Mouse (Mus musculus) midbrain, postnatal 0 days (tissue): ENCODE results near the gene Emc9. TPM values are rescaled to one million over a fixed set of nuclear protein-coding genes. Genes with fewer than 3 reads are reported as not detected.

Source experiments
- ATAC-seq: fragments of 200-750 bp; cut with Nextera tagmentation; 2 replicates; pipeline ENCODE4 v1.8.0; 2017; ENCODE audit warnings: moderate number of reproducible peaks, mild to moderate bottlenecking, moderate TSS enrichment, moderate library complexity; ENCODE audit not compliant: low FRiP score
- DNase-seq: peaks from one replicate; pipeline ENCODE4 v3.0.0-alpha.2; 2015; ENCODE audit warnings: low spot score
- H3K27ac ChIP-seq: fragments of 300-500 bp; sonication (generic); 2 replicates; pipeline ENCODE4 v1.5.1; 2014; ENCODE audit warnings: low read depth, mild to moderate bottlenecking, low read length, mixed read lengths
- H3K27me3 ChIP-seq: fragments of 300-500 bp; sonication (generic); 2 replicates; pipeline ENCODE4 v1.6.1; 2014; ENCODE audit warnings: low read length, control low read depth, mixed read lengths; ENCODE audit not compliant: insufficient read depth
- H3K36me3 ChIP-seq: fragments of 300-500 bp; sonication (generic); 2 replicates; pipeline ENCODE4 v1.6.1; 2014; ENCODE audit warnings: low read length, control low read depth, mixed read lengths; ENCODE audit not compliant: insufficient read depth
- H3K4me1 ChIP-seq: fragments of 300-500 bp; sonication (generic); 2 replicates; pipeline ENCODE4 v1.6.1; 2014; ENCODE audit warnings: mild to moderate bottlenecking, control low read depth, antibody characterized with exemption, low read length, mixed read lengths; ENCODE audit not compliant: insufficient read depth
- H3K4me2 ChIP-seq: fragments of 300-500 bp; sonication (generic); 2 replicates; pipeline ENCODE4 v1.6.1; 2014; ENCODE audit warnings: low read depth, mild to moderate bottlenecking, low read length, mixed read lengths; ENCODE audit not compliant: poor library complexity, severe bottlenecking
- H3K4me3 ChIP-seq: fragments of 300-500 bp; sonication (generic); 2 replicates; pipeline ENCODE4 v1.5.1; 2014; ENCODE audit warnings: low read depth, mild to moderate bottlenecking, low read length, moderate library complexity
- H3K9ac ChIP-seq: fragments of 300-500 bp; sonication (generic); replicated peaks from 2 replicates; pipeline ENCODE4 v1.6.1; 2014; ENCODE audit warnings: mild to moderate bottlenecking, low read length, moderate library complexity, mixed read lengths; ENCODE audit not compliant: poor library complexity, severe bottlenecking
- H3K9me3 ChIP-seq: fragments of 300-500 bp; sonication (generic); 2 replicates; pipeline ENCODE4 v1.6.1; 2016; ENCODE audit warnings: low read length, control low read depth
- CTCF ChIP-seq: IDR thresholded peaks from 2 replicates; pipeline ENCODE4 v1.5.1; 2016; ENCODE audit warnings: antibody characterized with exemption, mild to moderate bottlenecking
- WGBS: fragments of 180-500 bp; shearing (Covaris S2); extraction: QIAGEN DNeasy Blood & Tissue Kit; methylation state at CpG from one replicate; pipeline ENCODE4 v1.1.7; 2014; 5-methylcytosine and 5-hydroxymethylcytosine counted together
- polyA plus RNA-seq: library from polyadenylated mRNA; unstranded; fragments of >200 nt; fragmentation: Nextera tagmentation; extraction: Ambion mirVana; gene quantifications from 2 replicates; pipeline ENCODE4 v1.2.1, GENCODE M21; 2015
- total RNA-seq: library from RNA; depleted of rRNA; stranded (reverse); fragments of >200 nt; gene quantifications from 2 replicates; pipeline ENCODE4 v1.2.3, GENCODE M21; 2014

Gene Emc9
- total and polyA plus RNA-seq, 2 experiments from 2014 or later: 36.3 to 74.3 TPM

- no peak for TF ChIP-seq CTCF
- Histone ChIP-seq H3K27me3 (no peaks in the 10 kb centered on the region), H3K9ac (peak overlapping the region; percentile 72), H3K27ac (peak overlapping the region; percentile 77), H3K9me3 (no peaks in the 10 kb centered on the region), H3K36me3 (peaks cover 13% of the 10 kb centered on the region), H3K4me3 (peak overlapping the region; percentile 48), H3K4me2 (peak overlapping the region; percentile 64), H3K4me1 (no peaks in the 10 kb centered on the region)
- 29% methylated on average over 6 of the region's 6 CpGs for WGBS
- DNase-seq (peak; percentile 58), ATAC-seq (peak; percentile 17)
These were observed 6.3 kb downstream of the Emc9 start for GRCm38 (mm10) chr14:55578668-55579269.

GRCm38 (mm10) chr14:55577871-55578667 is 7.0 kb downstream of the Emc9 start, which contains the start of gene Psme1:
TSS of gene Psme1 (plus strand) at chr14:55578123.
- no peak for TF ChIP-seq CTCF
- peak within 1 kb of the TSS; percentile 72 for H3K9ac ChIP-seq
- H3K4me3 ChIP-seq: peak within 1 kb of the TSS; percentile 48
- H3K9me3 ChIP-seq: no peaks in the 10 kb centered on the region
- under 1% methylated on average over 28 of the region's 32 CpGs for WGBS
- DNase-seq (peak; percentile 92), ATAC-seq (peak; percentile 89)
- peaks cover 13% of the 10 kb centered on the region for H3K36me3 ChIP-seq
- H3K27ac ChIP-seq: peak within 1 kb of the TSS; percentile 77
- H3K4me1 ChIP-seq: no peaks in the 10 kb centered on the region
- no peaks in the 10 kb centered on the region for H3K27me3 ChIP-seq
- H3K4me2 ChIP-seq: peak within 1 kb of the TSS; percentile 64

- Histone ChIP-seq H3K4me1 (no peaks in the 10 kb centered on the region), H3K27ac (no peak overlapping the region), H3K27me3 (no peaks in the 10 kb centered on the region), H3K9ac (no peak overlapping the region), H3K9me3 (no peaks in the 10 kb centered on the region), H3K4me3 (no peak overlapping the region), H3K36me3 (peaks cover 7% of the 10 kb centered on the region), H3K4me2 (no peak overlapping the region)
- no peak for ATAC-seq
- WGBS: 84% methylated on average over 16 of the region's 16 CpGs
- no peak for DNase-seq
- no peak for TF ChIP-seq CTCF
These were observed 8.7 kb downstream of the Emc9 start for GRCm38 (mm10) chr14:55576376-55576775.

DNA sequence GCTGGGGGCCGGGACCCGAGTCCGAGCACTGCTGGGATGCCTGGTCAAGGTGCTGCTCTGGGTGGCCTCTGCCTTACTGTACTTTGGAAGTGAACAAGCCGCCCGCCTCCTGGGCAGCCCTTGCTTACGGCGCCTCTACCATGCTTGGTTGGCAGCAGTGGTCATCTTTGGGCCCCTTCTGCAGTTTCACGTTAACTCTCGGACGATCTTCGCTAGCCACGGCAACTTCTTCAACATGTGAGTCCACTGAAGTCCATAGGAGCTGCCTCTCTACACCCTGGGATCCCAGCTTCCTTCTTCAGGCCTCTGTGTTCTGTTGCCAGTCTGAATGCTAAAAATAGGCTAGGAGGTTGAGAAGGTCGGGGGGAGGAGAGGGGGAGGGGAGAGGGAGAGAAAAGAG is 9.4 kb downstream of the Emc9 start:
- H3K4me1 ChIP-seq: no peaks in the 10 kb centered on the region
- WGBS: 84% methylated on average over 13 of the region's 13 CpGs
- peaks cover 4% of the 10 kb centered on the region; the same call in 1 of the 2 replicates for H3K36me3 ChIP-seq
- no peak overlapping the region for H3K9ac ChIP-seq
- DNase-seq (no peak), ATAC-seq (no peak)
- no peaks in the 10 kb centered on the region for H3K27me3 ChIP-seq
- TF ChIP-seq CTCF: no peak
- no peaks in the 10 kb centered on the region for H3K9me3 ChIP-seq
- H3K4me2 ChIP-seq: no peak overlapping the region
- no peak overlapping the region for H3K27ac ChIP-seq
- H3K4me3 ChIP-seq: no peak overlapping the region

DNA sequence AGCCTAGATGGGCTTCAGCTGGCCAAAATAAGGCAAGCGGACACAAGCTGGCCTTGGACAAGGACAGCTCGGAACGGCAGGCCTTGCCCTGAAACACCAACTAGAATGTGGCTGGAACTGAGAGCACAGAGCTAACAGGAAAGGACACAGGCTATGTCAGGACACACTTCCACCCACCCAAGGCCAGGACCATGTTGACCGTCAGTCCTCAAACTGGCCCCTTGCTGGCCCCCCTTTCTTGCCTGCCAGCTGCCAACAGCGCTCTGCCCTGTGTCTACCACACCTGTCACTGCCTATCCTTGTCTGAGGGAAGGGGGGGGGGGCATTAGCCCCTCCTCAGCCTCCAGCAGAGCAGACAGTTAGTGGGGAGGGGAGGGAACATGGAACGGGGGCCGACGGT is 9.8 kb downstream of the Emc9 start, which contains the start of gene Fitm1:
Gene Fitm1 (plus strand): TSS at position 316 of the 400 bp plus-strand sequence.
- no peak within 1 kb of the TSS for H3K27ac ChIP-seq
- no peak for TF ChIP-seq CTCF

GRCm38 (mm10) chr14:55571760-55572159 is 13.3 kb downstream of the Emc9 start:
- no peak for DNase-seq
- no peak overlapping the region for H3K9ac ChIP-seq
- no peaks in the 10 kb centered on the region for H3K27me3 ChIP-seq
- H3K9me3 ChIP-seq: no peaks in the 10 kb centered on the region
- no peak overlapping the region for H3K4me3 ChIP-seq
- no peak for TF ChIP-seq CTCF
- no peak overlapping the region for H3K4me2 ChIP-seq
- H3K27ac ChIP-seq: no peak overlapping the region
- no peak for ATAC-seq
- H3K36me3 ChIP-seq: peaks cover 35% of the 10 kb centered on the region
- no peaks in the 10 kb centered on the region for H3K4me1 ChIP-seq

More for the DNA sequence above, 9.8 kb downstream of the Emc9 start, which contains the start of gene Fitm1:
- Histone ChIP-seq H3K4me1 (no peaks in the 10 kb centered on the region), H3K36me3 (peaks cover 3% of the 10 kb centered on the region; the same call in 1 of the 2 replicates), H3K4me2 (no peak within 1 kb of the TSS), H3K9ac (no peak within 1 kb of the TSS), H3K9me3 (no peaks in the 10 kb centered on the region), H3K4me3 (no peak within 1 kb of the TSS), H3K27me3 (no peaks in the 10 kb centered on the region)
- ATAC-seq: no peak
- DNase-seq: no peak
- 79% methylated on average over 8 of the region's 8 CpGs for WGBS
